Mouse (Mus musculus): ENCODE measurements around the gene Mboat1.

Mboat1 gene

DNA sequence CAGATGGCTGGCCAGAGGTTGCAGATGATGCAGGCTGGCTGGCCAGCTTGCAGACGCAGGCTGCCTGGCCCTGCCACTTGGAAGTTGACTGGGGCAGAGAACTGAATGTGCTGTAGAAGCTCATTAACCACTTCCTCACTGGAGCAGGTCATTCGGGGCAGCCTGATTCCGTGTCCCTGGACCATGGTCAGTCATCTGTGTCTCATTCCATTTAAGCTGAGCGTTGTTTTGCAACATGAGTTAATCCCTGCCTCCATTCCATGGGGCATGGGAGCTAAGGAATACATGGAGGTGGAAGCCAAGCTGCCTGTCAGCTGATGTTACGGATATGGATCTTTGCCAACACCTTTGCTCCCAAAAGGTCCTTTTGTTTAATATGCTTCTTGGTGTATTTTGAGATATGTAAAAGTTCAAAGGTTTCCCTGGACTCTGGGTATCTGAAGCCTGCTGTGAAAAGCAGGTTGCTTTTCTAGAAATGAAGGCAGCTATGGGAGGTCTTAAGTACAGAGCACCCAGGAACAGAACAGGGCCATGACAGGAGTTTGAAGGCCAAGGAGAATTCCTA, 114.1 kb downstream of the Mboat1 start:
- DNase-seq (ENCODE audit: low read depth, low spot score) = no peak

DNA sequence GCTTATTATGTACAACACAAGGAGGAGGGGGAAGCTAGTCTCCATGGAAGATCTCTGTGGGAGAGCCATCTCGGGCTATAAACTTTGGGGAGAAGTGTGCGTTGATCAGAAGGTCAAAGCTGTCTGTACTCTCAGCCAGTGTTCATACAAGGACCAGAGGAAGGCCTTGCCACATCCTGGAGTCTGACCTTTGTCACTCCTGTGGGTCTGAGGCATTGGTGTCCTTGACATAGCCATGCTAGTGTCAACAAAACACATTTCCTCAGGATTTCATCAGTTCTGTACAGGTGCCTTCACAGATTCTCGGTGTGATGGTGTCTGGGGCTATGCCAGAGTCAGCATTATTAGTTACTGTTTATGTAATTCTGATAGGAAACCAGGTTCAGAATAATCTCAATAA, 115.1 kb downstream of the Mboat1 start:
- no peak for DNase-seq (ENCODE audit: low read depth, low spot score)

DNA sequence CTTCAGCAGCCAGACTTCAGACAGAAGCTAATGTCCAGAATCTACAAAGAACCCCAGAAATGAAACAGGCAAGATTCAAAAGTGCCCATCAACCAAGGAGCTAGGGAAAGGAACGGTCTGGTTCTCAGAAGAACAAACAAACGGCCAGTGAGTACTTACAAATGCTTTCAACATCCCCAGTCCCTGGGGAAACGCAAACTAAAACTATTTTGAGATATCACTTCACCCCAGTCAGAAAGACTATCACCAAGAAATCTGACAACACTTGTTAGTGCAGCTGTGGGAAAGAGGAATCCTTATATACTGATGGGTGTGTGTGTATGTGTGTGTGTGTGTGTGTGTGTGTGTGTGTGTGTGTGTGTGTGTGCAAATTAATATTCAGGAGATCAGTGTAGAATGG, 116.4 kb downstream of the Mboat1 start:
- peak; percentile 27 for DNase-seq (ENCODE audit: low read depth, low spot score)

DNA sequence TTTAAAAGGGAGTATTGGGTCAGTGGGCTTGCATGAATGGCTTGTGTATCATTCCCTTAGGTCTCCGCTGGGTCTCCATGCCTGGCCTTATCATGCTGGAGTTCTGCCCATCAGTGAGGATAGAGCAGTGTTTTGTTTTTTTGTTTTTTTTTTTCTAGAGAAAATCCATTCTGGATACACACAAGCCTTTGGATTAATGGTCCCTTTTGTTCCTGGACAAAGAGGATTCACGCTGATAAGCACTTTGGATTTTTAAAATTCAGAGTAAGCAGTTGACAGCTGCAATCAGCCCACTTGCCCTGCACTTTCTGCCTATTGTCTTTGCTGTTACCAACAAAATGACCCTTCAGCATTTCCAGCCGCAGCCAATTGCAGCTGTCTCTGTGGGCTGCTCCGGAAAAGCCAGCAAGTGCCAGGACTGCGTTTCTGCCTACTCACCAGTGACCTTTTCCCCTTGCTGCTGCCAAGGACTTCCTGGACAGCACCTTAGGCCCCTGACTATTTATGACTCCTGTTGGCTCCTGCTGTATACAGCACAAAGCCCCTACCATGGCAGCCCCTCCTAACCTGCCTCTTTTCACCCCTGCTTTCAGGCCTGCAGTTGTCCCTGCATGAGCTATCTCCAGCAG, 117.5 kb downstream of the Mboat1 start:
- DNase-seq (ENCODE audit: low read depth, low spot score) = no peak

DNA sequence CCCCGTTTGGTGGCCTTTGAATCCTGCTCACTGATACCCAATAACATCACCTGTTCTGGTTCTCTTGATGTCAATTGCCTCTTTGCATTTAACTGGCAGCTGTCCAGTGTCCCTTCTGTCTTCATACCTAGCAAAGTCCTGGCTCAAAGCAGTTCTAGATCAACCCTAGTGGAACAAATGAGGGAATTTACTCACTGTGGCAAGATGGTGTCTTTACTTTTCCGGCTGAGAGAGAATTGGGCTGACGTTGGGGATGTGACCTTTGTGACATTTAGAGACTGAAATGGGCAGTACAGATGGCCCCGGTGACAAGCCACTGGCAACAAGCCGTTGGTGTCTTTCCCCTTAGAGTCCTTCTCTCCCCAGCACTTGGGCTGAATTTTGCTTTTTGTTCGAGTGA, 118.1 kb downstream of the Mboat1 start:
- DNase-seq (ENCODE audit: low read depth, low spot score) = no peak

DNA sequence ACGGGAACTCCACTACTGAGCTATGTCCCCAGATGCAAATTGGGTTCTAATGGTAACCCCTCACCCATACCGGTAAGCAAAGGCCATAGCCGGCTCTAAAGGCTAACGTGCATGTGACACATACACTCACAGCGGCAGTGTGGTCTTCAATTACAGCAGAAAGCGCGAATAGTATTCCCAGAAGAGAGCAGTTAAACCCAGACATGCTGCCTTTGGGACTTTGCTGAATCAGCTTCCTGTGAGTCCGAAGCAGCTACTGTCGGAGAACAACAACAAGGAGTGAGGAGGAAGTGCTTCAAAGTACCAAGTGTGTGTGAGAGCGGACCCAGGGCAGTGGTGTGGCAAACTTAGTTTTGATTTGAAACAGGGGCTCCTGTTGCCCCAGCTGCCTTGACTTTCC, 122.5 kb downstream of the Mboat1 start:
- DNase-seq (ENCODE audit: low read depth, low spot score) = no peak

DNA sequence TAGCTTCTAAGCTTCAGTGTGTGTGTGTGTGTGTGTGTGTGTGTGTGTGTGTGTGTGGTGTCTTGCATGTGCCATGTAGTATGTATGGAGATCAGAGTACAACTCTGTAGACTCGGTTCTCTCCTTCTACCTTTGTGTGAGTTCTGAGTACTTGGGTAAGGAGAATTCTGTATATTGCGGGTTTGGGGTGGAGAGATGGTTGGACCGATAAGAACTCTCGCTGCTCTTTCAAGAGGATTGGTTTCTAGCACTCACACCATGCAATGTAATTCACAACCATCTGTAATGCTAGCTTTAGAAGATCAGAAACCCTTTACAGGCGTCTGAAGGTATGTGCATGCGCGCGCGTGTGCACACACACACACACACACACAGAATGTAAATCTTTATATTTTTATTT, 123.0 kb downstream of the Mboat1 start:
- DNase-seq (ENCODE audit: low read depth, low spot score) = no peak

DNA sequence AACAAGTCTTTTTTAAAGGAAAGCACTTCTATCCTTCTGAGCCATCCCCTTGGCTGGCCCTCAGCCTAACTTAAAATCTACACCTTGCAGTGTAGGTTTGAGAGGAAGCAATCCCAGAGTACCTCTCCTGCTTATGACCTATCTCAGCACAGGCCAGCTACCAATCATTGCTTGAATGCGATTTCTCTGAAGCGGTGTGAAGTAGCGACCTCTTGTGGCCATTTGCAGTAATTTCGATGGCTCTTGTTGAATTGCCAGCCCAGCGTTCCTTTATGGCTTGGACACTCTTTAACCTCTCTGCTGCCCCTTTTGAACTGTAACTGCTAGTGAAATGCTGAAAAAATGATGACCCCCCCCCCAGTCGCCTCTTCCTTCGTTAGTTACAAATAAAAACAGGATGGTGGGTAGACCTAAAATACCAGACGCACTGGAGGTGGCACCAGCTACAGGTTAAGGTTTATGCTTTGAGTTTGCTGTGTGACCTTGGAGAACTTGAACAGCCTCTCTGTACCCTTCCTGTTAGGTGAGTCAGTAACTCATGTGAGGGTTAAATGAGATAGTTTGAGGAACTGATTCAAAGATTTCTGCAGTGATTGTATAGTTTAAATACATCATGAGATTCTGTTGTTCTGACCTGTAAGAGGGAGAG, 123.7 kb downstream of the Mboat1 start:
- DNase-seq (ENCODE audit: low read depth, low spot score) = peak; percentile 85

DNA sequence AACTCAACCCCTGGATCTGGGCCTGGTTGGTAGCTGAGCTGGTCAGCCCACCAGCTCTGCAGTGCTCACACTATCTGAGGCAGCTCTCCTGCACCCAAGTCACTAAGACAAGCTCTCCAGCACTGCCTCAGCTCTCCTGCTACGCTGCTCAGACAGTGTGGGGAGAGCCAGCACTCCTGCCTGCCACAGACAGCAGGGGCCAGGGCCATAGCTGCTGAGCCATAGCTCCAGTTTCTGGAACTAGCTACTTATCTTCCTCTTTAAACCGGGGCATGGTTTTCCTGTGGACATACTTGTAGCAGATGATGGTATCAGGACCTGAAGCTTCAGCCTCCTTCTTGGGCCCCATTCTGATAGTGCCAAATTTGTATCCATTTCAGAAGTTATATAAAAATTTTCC, 127.4 kb downstream of the Mboat1 start:
- DNase-seq (ENCODE audit: low read depth, low spot score) = no peak

DNA sequence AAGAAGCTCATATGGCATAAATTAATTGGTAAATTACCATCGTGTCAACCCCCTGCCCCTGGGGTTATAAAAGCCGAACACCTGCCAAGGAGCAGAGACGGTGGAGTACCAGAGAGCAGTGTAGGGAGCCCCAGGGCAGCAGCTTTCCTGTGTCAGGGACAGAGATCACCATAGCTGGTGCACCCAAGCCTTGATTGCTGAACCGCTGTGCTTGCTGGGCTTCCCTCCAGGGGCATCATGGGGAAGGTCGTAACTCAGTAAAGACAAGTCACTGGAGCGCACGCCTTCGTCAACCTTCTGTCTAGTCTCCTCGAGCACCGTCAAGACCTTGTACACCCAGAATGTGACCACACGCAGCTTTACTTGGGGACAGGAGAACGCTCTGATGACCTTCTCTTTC, 128.0 kb downstream of the Mboat1 start:
- no peak for DNase-seq (ENCODE audit: low read depth, low spot score)

DNA sequence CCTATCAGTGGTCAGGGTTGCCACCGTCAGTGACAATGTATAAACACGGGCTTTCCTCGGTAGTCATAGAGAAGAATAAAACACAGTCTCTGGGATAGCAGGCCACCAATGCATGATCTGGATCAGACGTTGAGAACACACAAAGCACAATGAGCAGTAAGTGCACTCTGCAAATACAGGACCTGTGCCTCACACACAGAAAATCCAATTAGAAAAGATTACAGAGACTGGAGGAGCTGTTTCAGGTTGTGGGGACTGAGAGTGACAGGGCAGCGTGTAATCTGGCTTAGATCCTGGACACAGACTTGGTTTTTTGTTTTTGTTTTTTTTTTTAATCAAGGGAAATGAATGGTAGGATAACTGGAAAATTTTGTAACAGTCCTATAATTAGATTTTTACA, 128.5 kb downstream of the Mboat1 start:
- no peak for DNase-seq (ENCODE audit: low read depth, low spot score)

DNA sequence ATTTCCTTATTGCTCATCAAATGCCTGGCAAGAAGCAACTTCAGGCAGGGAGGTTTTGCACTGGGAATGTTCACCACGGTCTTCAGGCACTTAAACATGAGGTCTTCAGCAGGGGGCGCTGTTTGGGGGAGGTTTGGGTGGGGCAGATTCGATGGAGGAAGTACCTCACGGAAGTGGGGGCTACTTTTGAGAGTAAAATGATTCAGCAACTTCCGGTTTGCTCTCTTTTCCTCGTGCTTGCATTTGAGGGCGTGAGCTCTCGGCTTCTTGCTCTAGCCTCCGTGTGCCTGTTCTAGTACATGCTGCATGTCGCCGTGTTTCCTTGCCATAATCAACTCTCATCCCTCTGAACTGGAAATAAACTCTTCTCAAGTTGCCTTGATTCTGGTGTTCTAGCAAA, 129.7 kb downstream of the Mboat1 start:
- DNase-seq (ENCODE audit: low read depth, low spot score) = no peak

DNA sequence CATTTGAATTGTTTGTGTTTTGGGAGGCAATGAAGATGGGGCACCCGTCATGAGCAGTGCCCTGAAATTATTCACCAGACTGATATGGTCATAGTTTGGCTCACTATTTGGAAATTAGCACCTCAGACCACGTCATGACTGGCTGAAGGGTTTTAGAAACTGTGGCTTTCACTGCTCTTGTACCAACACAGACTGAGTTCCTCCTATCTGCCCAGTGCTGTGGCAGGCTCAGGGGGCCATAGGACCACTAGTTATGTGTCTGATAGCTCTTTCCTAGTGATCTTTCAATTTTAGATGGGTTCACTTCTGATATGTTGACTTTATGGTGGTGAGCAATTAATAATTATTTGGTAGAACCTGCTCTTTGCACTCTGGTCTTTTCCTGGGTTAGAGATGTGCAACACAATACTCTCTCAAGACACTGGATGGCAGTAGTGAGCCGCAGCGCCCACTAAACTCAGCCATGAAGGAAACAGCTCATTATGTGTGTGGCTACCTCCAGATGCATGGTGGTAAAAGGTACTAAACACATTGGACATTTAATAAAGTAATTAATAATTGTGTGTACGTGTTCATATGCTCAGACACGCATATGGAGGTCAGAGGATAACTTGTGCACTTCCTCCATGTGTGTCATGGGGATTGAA, 135.9 kb downstream of the Mboat1 start:
- DNase-seq (ENCODE audit: low read depth, low spot score) = peak; percentile 68

Measured in 3T3-L1 (cell line).